Mouse (Mus musculus): ENCODE results near the gene Ankmy1.

Gene Ankmy1

GRCm38 (mm10) chr1:92830626-92831187 lies 72.0 kb downstream of the Ankmy1 start:
- DNase-seq (ENCODE audit: low spot score in 2 of 2) = no peak

GRCm38 (mm10) chr1:92815756-92816294 lies 86.9 kb downstream of the Ankmy1 start:
- no peak for DNase-seq (ENCODE audit: low spot score in 2 of 2)

DNA sequence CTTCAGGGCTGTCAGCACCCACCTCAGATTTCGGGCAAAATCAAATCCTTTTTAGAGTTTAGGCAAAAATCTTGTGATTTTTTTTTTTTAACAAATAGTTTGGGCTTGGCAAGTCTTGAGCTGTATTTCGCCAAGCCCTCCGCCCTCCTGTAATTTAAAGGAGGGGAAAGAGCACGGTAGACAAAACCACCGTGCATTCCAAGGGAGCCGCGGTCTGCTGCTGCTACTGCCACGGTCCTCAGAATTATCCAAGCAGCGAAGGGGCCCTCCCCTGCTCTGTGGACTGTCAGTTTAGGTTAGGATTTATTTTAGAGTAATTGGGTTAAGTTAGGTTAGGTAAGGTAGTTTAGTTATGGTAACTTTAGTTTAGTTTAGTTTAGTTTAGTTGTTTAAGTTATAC lies 87.6 kb downstream of the Ankmy1 start:
- no peak for DNase-seq (ENCODE audit: low spot score in 2 of 2)

DNA sequence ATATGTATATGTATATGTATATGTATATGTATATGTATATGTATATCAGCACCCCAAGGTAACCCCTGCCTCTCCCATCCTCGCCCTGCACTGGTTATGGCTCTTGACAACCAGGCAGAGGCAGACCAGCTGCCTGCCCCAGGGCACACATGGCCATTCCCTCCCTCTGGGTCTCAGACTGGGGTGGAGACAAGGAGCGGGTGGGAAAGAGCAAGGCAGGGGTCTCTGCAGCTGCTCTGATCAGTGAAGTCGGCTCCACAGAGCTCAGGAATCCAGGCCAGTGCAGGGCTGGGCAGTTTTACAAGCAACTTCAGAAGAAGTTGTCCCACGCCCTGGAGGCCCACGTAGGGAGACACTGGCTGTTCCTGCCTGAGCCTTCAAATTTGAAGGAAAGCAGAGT lies 88.4 kb downstream of the Ankmy1 start:
- no peak for DNase-seq (ENCODE audit: low spot score in 2 of 2)

Measured in right cerebral cortex, adult 2 months (tissue).